Mouse (Mus musculus) right cerebral cortex, postnatal 36 days (tissue): ENCODE results near the gene Rogdi.
A peak's percentile ranks its signal among the peaks of the same experiment; 100 is the strongest.

Experiments used
- DNase-seq, 2 experiments: peaks; one replicate each; pipeline ENCODE4 v3.0.0; 2022; ENCODE audit warnings: low spot score in 2 of 2, mixed read lengths in 1 of 2

The Rogdi gene

GRCm38 (mm10) chr16:5013054-5013838 is at the start of gene Rogdi:
Gene Rogdi, minus strand, starts transcription at chr16:5013553.
- peak; percentile 99 to 100 for DNase-seq

GRCm38 (mm10) chr16:5058114-5058513 is 44.8 kb upstream of the Rogdi start:
- DNase-seq = no peak

GRCm38 (mm10) chr16:5050251-5051110 is 37.1 kb upstream of the Rogdi start:
- DNase-seq = peak; percentile 63 to 68

GRCm38 (mm10) chr16:5049774-5050234 is 36.5 kb upstream of the Rogdi start, which contains the start of the genes Glyr1 and Ubn1:
Gene Glyr1, minus strand, starts transcription at chr16:5049863.
Gene Ubn1, plus strand, starts transcription at chr16:5050057.
- peak; percentile 99 to 100 for DNase-seq

GRCm38 (mm10) chr16:5049182-5049773 is 35.9 kb upstream of the Rogdi start:
- no peak for DNase-seq

- no peak for DNase-seq
Measured at GRCm38 (mm10) chr16:5045322-5045721, 32.0 kb upstream of the Rogdi start.

GRCm38 (mm10) chr16:5036649-5037234 is 23.4 kb upstream of the Rogdi start:
- no peak for DNase-seq

- no peak for DNase-seq
Measured at GRCm38 (mm10) chr16:5035591-5035990, 22.2 kb upstream of the Rogdi start.

GRCm38 (mm10) chr16:5029847-5030246 is 16.5 kb upstream of the Rogdi start:
- DNase-seq = no peak

GRCm38 (mm10) chr16:5024021-5024420 is 10.7 kb upstream of the Rogdi start:
- DNase-seq = no peak

- no peak for DNase-seq
Measured at GRCm38 (mm10) chr16:5014578-5014977, 1.2 kb upstream of the Rogdi start.

GRCm38 (mm10) chr16:5012036-5013005 is 1.0 kb downstream of the Rogdi start:
- DNase-seq = no peak

GRCm38 (mm10) chr16:5011285-5011684 is 2.1 kb downstream of the Rogdi start:
- DNase-seq = no peak

GRCm38 (mm10) chr16:5010371-5010935 is 2.9 kb downstream of the Rogdi start:
- no peak for DNase-seq

- DNase-seq = no peak
Measured at GRCm38 (mm10) chr16:5008076-5008475, 5.3 kb downstream of the Rogdi start.

GRCm38 (mm10) chr16:5007492-5007891 is 5.9 kb downstream of the Rogdi start:
- no peak for DNase-seq

- DNase-seq = no peak
Measured at GRCm38 (mm10) chr16:5007067-5007466, 6.3 kb downstream of the Rogdi start, which contains the start of gene Smim22. Gene Smim22, plus strand, starts transcription at chr16:5007288.

- DNase-seq = no peak
Measured at GRCm38 (mm10) chr16:5000611-5001010, 12.7 kb downstream of the Rogdi start.

- no peak for DNase-seq
Measured at GRCm38 (mm10) chr16:4998984-4999383, 14.4 kb downstream of the Rogdi start.

GRCm38 (mm10) chr16:4997553-4997952 is 15.8 kb downstream of the Rogdi start, which contains the start of gene Sept12:
Gene Sept12, minus strand, starts transcription at chr16:4997852.
- DNase-seq = no peak
